Mouse (Mus musculus) embryonic fibroblast, embryonic 13.5 days (primary cell): ENCODE data around the gene Adgrl3.

Source experiments
- CTCF ChIP-seq: IDR thresholded peaks from 2 replicates; pipeline ENCODE4 v1.5.1; 2011; ENCODE audit warnings: mild to moderate bottlenecking, control low read depth, low read length, moderate library complexity, borderline replicate concordance; ENCODE audit not compliant: insufficient read depth
- POLR2A ChIP-seq: IDR thresholded peaks from 2 replicates; pipeline ENCODE4 v1.6.1; 2011; ENCODE audit warnings: low read depth, mild to moderate bottlenecking, control low read depth, low read length, moderate library complexity

GRCm38 (mm10) chr5:81077031-81077430, 57.1 kb downstream of the Adgrl3 start:
- TF ChIP-seq POLR2A: no peak
- no peak for TF ChIP-seq CTCF
